Mouse (Mus musculus) heart, embryonic 10.5 days (tissue): ENCODE data around the gene Rbms3. TPM values are rescaled to one million over a fixed set of nuclear protein-coding genes. Genes with fewer than 3 reads are reported as not detected.
A peak's percentile ranks its signal among the peaks of the same experiment; 100 is the strongest.

ENCODE experiments used
- DNase-seq: peaks from one replicate; pipeline ENCODE4 v3.0.0-alpha.2; 2017; ENCODE audit warnings: low spot score
- H3K27ac ChIP-seq: fragments of 300-500 bp; sonication (generic); 2 replicates; pipeline ENCODE4 v1.5.1; 2016; ENCODE audit warnings: mild to moderate bottlenecking
- H3K27me3 ChIP-seq: fragments of 300-500 bp; sonication (generic); 2 replicates; pipeline ENCODE4 v1.6.1; 2016; ENCODE audit warnings: mild to moderate bottlenecking; ENCODE audit not compliant: poor library complexity, insufficient read depth, severe bottlenecking
- H3K36me3 ChIP-seq: fragments of 300-500 bp; sonication (generic); 2 replicates; pipeline ENCODE4 v1.6.1; 2016; ENCODE audit warnings: mild to moderate bottlenecking, moderate library complexity
- H3K4me1 ChIP-seq: fragments of 300-500 bp; sonication (generic); 2 replicates; pipeline ENCODE4 v1.6.1; 2016; ENCODE audit warnings: mild to moderate bottlenecking
- H3K4me3 ChIP-seq: fragments of 300-500 bp; sonication (generic); 2 replicates; pipeline ENCODE4 v1.5.1; 2016; ENCODE audit warnings: mild to moderate bottlenecking, moderate library complexity
- H3K9me3 ChIP-seq: fragments of 300-500 bp; sonication (generic); 2 replicates; pipeline ENCODE4 v1.6.1; 2016; ENCODE audit warnings: mild to moderate bottlenecking, moderate library complexity
- WGBS: fragments of 180-500 bp; shearing (Covaris S2); methylation state at CpG from one replicate; pipeline ENCODE4 v1.1.7; 2016; 5-methylcytosine and 5-hydroxymethylcytosine counted together
- polyA plus RNA-seq: library from polyadenylated mRNA; unstranded; fragments of >200 nt; fragmentation: Nextera tagmentation; extraction: Ambion mirVana; gene quantifications from 2 replicates; pipeline ENCODE4 v1.2.1, GENCODE M21; 2016

The Rbms3 gene
- polyA plus RNA-seq, 1 experiment from 2014 or later = 37.5 TPM

DNA sequence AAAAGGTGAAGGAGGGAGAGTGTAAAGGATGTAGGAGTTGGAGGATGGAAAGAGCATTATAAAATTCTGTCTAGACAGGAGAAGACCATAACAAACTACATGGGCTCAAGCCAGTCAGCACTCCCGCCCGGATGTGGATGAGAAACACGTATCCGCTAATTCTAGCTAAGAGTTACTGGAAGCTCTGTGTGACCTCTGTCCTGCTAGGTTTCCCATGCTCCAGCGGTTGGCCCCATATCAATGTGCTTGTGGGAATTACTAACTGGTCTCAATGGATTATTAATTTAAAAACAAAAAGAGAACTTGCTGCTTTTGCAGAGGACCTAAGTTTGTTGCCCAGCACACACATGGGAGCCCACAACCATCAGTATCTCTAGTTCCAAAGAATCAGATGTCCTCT lies 1071.9 kb downstream of the Rbms3 start:
- H3K27ac ChIP-seq = no peak overlapping the region
- no peaks in the 10 kb centered on the region for H3K36me3 ChIP-seq
- H3K9me3 ChIP-seq = no peaks in the 10 kb centered on the region
- no peaks in the 10 kb centered on the region for H3K4me1 ChIP-seq
- no peak overlapping the region for H3K4me3 ChIP-seq
- DNase-seq = no peak
- no peaks in the 10 kb centered on the region for H3K27me3 ChIP-seq
- WGBS = 94% methylated on average over 5 of the region's 5 CpGs

DNA sequence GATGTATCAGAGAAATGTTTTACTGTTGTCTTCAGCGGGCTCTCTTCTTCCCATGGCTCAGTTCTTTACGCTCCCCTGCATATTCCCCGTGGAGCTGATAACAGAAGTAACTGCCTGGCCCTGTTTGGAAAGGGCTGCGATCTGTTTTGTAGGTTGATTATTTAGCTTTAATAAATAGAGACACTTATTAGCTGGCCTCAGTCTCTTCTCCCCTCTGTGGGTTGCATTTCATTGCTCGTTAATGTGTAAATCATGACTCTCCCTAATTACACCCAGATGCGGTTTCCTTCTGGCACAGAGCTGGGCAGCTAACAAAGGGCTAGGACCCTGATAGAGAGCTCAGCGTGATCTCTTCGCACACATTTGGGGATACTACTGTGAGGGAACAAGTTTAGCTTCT lies 1073.1 kb downstream of the Rbms3 start:
- Histone ChIP-seq H3K4me3 (peak overlapping the region; percentile 22; the same call in 1 of the 2 replicates), H3K36me3 (no peaks in the 10 kb centered on the region), H3K9me3 (no peaks in the 10 kb centered on the region), H3K27me3 (no peaks in the 10 kb centered on the region), H3K4me1 (no peaks in the 10 kb centered on the region), H3K27ac (0 out of 2 replicates have a peak overlapping the region, but pooled peaks have one; percentile 29)
- DNase-seq = peak; percentile 53
- whole genome bisulfite sequencing = 45% methylated on average over 8 of the region's 8 CpGs

DNA sequence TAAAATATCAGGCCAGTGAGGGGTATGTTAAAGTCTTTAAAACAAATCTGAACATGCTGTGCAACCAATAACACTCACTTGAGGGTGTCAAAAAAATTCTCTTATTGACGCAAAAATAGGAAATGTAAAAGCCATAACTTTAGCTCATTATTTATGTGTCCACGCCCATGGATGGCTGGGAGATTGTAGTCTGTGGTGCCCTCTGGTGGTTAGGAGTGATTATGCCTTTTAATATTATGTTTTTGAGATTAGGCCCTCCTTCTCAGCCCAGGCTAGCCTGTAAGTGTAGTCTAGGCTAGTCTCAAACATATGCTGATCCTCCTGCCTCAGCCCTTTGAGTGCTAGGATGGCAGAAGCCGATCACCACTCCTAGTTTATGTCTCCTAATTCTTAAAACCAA lies 1076.5 kb downstream of the Rbms3 start:
- Histone ChIP-seq H3K27ac (no peak overlapping the region), H3K27me3 (no peaks in the 10 kb centered on the region), H3K36me3 (no peaks in the 10 kb centered on the region), H3K4me1 (0 out of 2 replicates have a peak, but pooled peaks cover 3% of the 10 kb centered on the region), H3K9me3 (no peaks in the 10 kb centered on the region), H3K4me3 (no peak overlapping the region)
- no peak for DNase-seq
- WGBS = 85% methylated on average over 3 of the region's 3 CpGs

DNA sequence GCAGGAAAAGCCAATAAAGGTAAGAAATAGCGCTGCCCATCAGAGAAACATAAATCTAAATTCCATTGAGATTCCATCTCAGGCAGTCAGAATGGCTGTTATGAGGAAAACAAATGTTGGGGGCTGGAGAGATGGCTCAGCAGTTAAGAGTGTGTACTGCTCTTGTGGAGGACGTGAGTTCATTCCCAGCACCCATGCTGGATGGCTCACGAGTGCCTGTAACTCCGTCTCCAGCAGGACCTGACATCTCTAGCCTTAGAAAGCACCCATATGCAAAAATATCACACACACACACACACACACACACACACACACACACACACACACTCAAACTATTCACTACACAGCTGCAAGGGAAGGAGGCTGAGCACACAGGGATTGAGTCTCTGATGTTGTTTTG lies 1083.6 kb downstream of the Rbms3 start:
- H3K4me1 ChIP-seq = 0 out of 2 replicates have a peak, but pooled peaks cover 3% of the 10 kb centered on the region
- no peak overlapping the region for H3K4me3 ChIP-seq
- no peaks in the 10 kb centered on the region for H3K9me3 ChIP-seq
- peak; percentile 57 for DNase-seq
- no peaks in the 10 kb centered on the region for H3K27me3 ChIP-seq
- H3K27ac ChIP-seq = no peak overlapping the region
- 78% methylated on average over 4 of the region's 4 CpGs for WGBS
- no peaks in the 10 kb centered on the region for H3K36me3 ChIP-seq

DNA sequence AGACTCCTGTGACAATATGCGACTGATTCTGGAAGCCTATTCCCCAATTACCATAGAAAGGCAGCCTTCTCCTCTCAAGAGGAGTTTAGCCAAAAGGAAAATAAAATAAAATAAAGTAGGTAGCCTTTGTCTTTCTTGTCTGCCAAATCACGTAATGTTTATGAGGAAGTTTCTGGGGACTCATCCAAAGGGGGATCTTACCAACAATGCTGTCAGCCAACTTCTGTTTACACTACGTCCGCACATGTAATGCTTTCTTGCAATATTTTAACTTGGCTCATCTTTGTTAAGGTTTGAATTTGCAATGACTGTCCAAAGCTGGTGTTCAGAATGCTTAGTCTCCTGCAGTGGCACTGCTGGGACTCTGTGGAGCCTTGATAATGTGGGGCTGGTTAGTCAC lies 1086.9 kb downstream of the Rbms3 start:
- WGBS = 88% methylated on average over 4 of the region's 4 CpGs
- DNase-seq = no peak
- Histone ChIP-seq H3K4me3 (no peak overlapping the region), H3K4me1 (no peaks in the 10 kb centered on the region), H3K27ac (no peak overlapping the region), H3K36me3 (no peaks in the 10 kb centered on the region), H3K27me3 (no peaks in the 10 kb centered on the region), H3K9me3 (no peaks in the 10 kb centered on the region)

DNA sequence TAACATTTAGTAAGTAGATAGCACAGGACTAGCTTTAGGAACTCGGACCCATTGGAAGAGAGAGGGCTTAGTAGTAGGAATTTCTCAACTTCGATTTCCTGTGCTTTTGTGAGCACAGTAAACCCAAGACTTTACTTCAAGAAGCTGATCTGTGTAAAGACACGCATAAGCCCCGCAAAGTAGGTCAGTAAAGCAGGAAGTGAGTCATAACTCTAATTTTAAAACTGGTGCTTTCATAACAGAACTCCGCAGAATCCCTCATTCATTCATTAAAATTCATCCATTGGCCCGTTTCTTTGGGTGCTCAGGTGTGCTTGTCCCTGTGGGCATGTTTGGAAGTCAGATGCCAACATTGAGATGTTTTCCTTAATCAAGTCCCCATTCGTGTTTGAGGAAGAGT lies 1087.7 kb downstream of the Rbms3 start:
- Histone ChIP-seq H3K27me3 (no peaks in the 10 kb centered on the region), H3K27ac (no peak overlapping the region), H3K4me3 (no peak overlapping the region), H3K36me3 (no peaks in the 10 kb centered on the region), H3K4me1 (no peaks in the 10 kb centered on the region), H3K9me3 (no peaks in the 10 kb centered on the region)
- 82% methylated on average over 7 of the region's 7 CpGs for WGBS
- DNase-seq = no peak

DNA sequence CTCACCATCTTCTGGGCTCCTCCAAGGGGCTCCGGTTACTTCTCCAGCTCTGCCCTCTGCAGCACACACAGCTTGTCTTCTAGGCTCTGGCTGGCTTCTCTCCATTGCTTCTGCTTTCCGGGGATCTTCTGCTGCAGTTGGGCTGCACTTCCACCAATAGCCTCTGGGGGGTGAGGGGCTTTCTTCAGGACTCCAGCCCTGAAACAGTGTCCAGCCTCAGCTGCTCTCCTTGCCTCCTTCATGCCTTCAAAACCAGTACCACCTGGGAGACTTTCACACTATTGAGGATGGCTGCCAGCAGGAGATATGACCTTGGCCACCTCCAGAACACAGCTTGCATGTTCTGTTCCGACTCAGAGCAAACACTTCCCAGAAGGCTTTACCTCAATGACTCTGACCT lies 1094.0 kb downstream of the Rbms3 start:
- Histone ChIP-seq H3K36me3 (no peaks in the 10 kb centered on the region), H3K9me3 (no peaks in the 10 kb centered on the region), H3K4me1 (no peaks in the 10 kb centered on the region), H3K27ac (no peak overlapping the region), H3K27me3 (no peaks in the 10 kb centered on the region), H3K4me3 (no peak overlapping the region)
- DNase-seq = peak; percentile 71
- WGBS = 59% methylated on average over 3 of the region's 3 CpGs

DNA sequence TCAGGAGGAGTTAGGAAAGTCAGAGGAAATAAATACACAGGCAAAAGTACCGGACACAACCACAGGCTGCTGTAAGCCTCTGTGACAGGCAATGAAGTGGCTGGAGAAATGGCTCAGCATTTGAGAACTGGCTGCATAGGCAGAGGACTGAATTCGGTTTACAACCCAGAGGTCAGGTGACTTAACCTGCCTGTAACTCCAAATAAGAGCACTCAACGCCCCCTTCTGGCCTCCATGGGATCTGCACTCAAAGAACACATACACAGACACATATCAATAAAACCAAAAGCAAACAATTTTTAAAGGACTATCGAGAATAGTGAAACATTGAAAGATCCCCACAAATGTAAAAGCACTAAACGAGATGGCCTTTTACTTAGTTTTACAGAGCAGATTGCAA lies 1096.3 kb downstream of the Rbms3 start:
- H3K27ac ChIP-seq = no peak overlapping the region
- DNase-seq = no peak
- H3K36me3 ChIP-seq = no peaks in the 10 kb centered on the region
- no peaks in the 10 kb centered on the region for H3K27me3 ChIP-seq
- no peak overlapping the region for H3K4me3 ChIP-seq
- H3K4me1 ChIP-seq = no peaks in the 10 kb centered on the region
- WGBS = 76% methylated on average over 5 of the region's 5 CpGs
- no peaks in the 10 kb centered on the region for H3K9me3 ChIP-seq

DNA sequence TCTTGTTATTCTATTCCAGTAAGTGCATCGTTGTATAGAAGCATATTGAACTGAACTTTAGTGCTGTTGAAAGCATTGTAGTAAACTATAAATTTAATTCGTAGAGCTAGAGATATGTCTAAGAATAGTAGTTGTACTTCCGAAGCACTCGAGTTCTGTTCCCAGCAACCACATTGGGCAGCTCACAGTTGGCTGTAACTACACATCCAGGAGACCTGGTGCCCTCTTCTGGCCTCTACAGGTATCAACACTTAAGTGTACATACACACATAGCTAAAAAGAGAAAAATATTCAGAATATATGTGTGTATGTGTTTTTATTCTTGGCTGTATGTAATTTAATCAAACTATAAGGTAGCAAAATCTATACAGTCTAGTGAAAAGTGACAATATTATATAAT lies 1098.6 kb downstream of the Rbms3 start:
- H3K27ac ChIP-seq = no peak overlapping the region
- H3K4me3 ChIP-seq = no peak overlapping the region
- H3K27me3 ChIP-seq = no peaks in the 10 kb centered on the region
- no peaks in the 10 kb centered on the region for H3K36me3 ChIP-seq
- no peaks in the 10 kb centered on the region for H3K4me1 ChIP-seq
- WGBS = 84% methylated on average over 4 of the region's 4 CpGs
- H3K9me3 ChIP-seq = no peaks in the 10 kb centered on the region
- DNase-seq = peak; percentile 16

DNA sequence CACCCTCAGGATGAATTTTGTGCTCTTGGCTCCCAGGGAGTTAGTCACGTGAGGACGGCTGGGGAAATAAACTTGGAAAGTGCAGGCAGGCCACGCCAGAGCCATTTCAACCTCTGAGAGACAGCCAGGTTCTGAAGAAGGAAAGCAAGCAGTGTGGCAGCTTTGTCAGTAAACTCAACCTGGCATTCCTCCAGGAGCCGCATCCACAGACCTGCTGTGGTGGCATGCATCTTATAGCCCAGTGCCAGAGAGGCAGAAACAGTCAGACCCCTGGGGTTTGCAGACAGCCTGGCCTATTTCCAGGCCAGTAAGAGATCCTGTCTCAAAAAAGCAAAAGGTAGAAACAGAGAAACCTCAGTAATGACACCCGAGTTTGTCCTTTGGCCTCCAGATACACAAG lies 1105.3 kb downstream of the Rbms3 start:
- Histone ChIP-seq H3K4me1 (no peaks in the 10 kb centered on the region), H3K9me3 (no peaks in the 10 kb centered on the region), H3K27me3 (no peaks in the 10 kb centered on the region), H3K36me3 (no peaks in the 10 kb centered on the region), H3K27ac (no peak overlapping the region), H3K4me3 (no peak overlapping the region)
- 76% methylated on average over 5 of the region's 5 CpGs for WGBS
- DNase-seq = no peak
